Mouse (Mus musculus): ENCODE results near the gene Rnf141. TPM values are rescaled to one million over a fixed set of nuclear protein-coding genes. Genes with fewer than 3 reads are reported as not detected.

The Rnf141 gene
- polyA plus RNA-seq, 1 experiment = 79.9 TPM

DNA sequence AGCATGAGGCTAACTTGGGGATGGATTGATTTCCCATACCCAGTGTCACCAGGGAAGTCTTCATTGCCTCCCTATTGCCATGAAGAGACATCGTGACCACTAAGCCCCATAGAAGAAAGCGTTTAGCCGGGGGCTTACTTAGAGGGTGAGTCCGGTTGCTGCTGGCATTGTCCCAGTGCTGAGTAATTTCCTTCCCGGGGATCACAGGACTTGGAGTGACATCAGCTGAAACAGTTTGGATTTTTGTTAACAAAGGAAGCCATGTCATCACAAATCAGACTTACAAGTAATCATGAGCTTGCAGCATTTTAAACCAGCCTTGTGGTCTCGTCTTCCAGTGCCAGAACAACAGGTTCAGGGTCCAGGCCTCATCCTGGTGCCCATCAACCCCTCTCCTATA lies 56.9 kb downstream of the Rnf141 start:
- TF ChIP-seq POLR2A (IDR thresholded peaks at IDR 0.05; ENCODE audit: extremely low read depth, insufficient read depth, low read length) (no peak), CTCF (IDR thresholded peaks at IDR 0.05; ENCODE audit: extremely low read depth, insufficient read depth, low read length) (no peak)
- H3K4me3 ChIP-seq (ENCODE audit: insufficient read depth, low read length) = no peak overlapping the region
- no peaks in the 10 kb centered on the region for H3K4me1 ChIP-seq (ENCODE audit: control insufficient read depth, insufficient read depth, low read length)
- H3K27ac ChIP-seq (ENCODE audit: insufficient read depth, low read length) = no peak overlapping the region

GRCm38 (mm10) chr7:110785741-110786146 lies 58.5 kb downstream of the Rnf141 start:
- H3K27ac ChIP-seq (ENCODE audit: insufficient read depth, low read length) = no peak overlapping the region
- TF ChIP-seq CTCF (IDR thresholded peaks at IDR 0.05; ENCODE audit: extremely low read depth, insufficient read depth, low read length) = no peak
- peaks cover 4% of the 10 kb centered on the region; the same call in 1 of the 2 replicates for H3K4me1 ChIP-seq (ENCODE audit: control insufficient read depth, insufficient read depth, low read length)
- no peak overlapping the region for H3K4me3 ChIP-seq (ENCODE audit: insufficient read depth, low read length)

DNA sequence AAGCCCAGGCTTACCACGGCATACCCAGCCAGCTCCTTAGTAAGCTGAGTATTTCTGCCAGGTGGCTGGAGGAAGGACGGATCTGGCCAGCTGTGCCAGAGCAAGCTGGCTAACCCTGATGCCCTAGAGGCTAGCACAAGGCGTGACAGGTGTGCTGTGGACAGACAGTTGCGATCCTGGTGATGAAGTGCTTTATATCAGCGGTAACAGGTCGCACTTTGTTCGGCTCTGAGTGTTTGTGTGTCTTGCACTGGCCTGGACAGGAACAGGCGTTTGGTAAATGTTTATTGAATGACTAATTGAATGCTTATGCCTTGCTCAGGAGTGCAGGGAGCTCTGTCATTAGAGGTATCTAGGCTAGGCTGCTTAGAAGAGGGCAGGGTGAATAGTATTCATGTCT lies 59.3 kb downstream of the Rnf141 start:
- H3K27ac ChIP-seq (ENCODE audit: insufficient read depth, low read length) = no peak overlapping the region
- H3K4me3 ChIP-seq (ENCODE audit: insufficient read depth, low read length) = no peak overlapping the region
- TF ChIP-seq POLR2A (IDR thresholded peaks at IDR 0.05; ENCODE audit: extremely low read depth, insufficient read depth, low read length) (no peak), CTCF (IDR thresholded peaks at IDR 0.05; ENCODE audit: extremely low read depth, insufficient read depth, low read length) (no peak)
- H3K4me1 ChIP-seq (ENCODE audit: control insufficient read depth, insufficient read depth, low read length) = peaks cover 8% of the 10 kb centered on the region

DNA sequence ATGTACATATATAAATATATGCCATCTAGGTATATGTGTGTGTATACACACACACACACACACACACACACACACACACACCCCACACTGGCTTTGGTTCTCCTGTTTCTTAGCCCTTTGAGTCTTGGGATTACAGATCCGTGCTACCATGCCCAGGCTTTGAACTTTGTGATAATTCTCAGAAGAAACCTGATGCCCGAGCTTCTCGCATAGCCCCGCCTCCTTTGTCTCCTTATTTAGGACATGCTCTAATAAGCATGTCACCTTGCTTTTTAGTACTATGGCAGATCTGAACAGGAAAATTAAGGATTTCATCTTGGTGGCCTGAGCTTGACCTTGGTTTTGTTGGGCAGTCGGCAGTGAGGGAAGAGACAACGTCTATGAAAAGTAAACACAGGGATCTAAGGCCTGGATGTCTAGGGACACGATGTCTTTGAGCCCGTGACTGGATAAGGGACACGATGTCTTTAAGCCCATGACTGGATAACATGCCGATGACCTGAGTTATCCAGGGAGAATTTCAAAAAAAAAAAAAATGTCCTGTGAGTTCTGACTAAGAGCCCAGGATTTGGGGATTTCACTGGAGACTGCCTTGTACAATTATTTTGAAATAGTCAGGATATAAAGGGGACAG lies 61.3 kb downstream of the Rnf141 start:
- Histone ChIP-seq H3K27ac (ENCODE audit: insufficient read depth, low read length) (no peak overlapping the region), H3K4me1 (ENCODE audit: control insufficient read depth, insufficient read depth, low read length) (peaks cover 12% of the 10 kb centered on the region), H3K4me3 (ENCODE audit: insufficient read depth, low read length) (no peak overlapping the region)
- TF ChIP-seq POLR2A (IDR thresholded peaks at IDR 0.05; ENCODE audit: extremely low read depth, insufficient read depth, low read length) (no peak), CTCF (IDR thresholded peaks at IDR 0.05; ENCODE audit: extremely low read depth, insufficient read depth, low read length) (no peak)

- Histone ChIP-seq H3K27ac (ENCODE audit: insufficient read depth, low read length) (no peak overlapping the region), H3K4me1 (ENCODE audit: control insufficient read depth, insufficient read depth, low read length) (peaks cover 12% of the 10 kb centered on the region), H3K4me3 (ENCODE audit: insufficient read depth, low read length) (no peak overlapping the region)
- TF ChIP-seq CTCF (IDR thresholded peaks at IDR 0.05; ENCODE audit: extremely low read depth, insufficient read depth, low read length) = no peak
- TF ChIP-seq POLR2A (IDR thresholded peaks at IDR 0.05; ENCODE audit: extremely low read depth, insufficient read depth, low read length) = no peak
Measured at GRCm38 (mm10) chr7:110782135-110782534, 62.1 kb downstream of the Rnf141 start.

GRCm38 (mm10) chr7:110781231-110781711 lies 63.0 kb downstream of the Rnf141 start:
- Histone ChIP-seq H3K27ac (ENCODE audit: insufficient read depth, low read length) (no peak overlapping the region), H3K4me1 (ENCODE audit: control insufficient read depth, insufficient read depth, low read length) (peaks cover 12% of the 10 kb centered on the region), H3K4me3 (ENCODE audit: insufficient read depth, low read length) (no peak overlapping the region)
- TF ChIP-seq POLR2A (IDR thresholded peaks at IDR 0.05; ENCODE audit: extremely low read depth, insufficient read depth, low read length) (no peak), CTCF (IDR thresholded peaks at IDR 0.05; ENCODE audit: extremely low read depth, insufficient read depth, low read length) (no peak)

DNA sequence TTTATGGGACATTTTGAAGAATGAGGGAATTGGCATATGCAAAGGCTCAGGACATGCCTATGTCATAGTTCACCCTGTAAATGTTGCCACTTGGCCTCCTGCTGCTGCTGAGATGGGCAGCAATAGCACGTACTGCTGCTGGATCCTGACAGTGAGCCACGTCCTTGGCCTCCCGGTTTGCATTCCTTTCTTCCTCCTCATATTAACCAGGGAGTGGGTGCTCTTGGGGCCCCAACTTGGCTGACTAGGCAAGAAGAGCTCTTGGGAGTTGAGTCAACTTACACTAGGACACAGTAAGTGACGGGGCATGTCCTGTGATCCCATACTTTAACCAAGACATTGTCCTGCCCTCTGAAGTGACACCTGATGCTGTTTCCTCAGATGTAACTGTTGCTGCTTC lies 63.7 kb downstream of the Rnf141 start:
- Histone ChIP-seq H3K27ac (ENCODE audit: insufficient read depth, low read length) (no peak overlapping the region), H3K4me3 (ENCODE audit: insufficient read depth, low read length) (no peak overlapping the region), H3K4me1 (ENCODE audit: control insufficient read depth, insufficient read depth, low read length) (peaks cover 12% of the 10 kb centered on the region)
- TF ChIP-seq CTCF (IDR thresholded peaks at IDR 0.05; ENCODE audit: extremely low read depth, insufficient read depth, low read length) = no peak
- TF ChIP-seq POLR2A (IDR thresholded peaks at IDR 0.05; ENCODE audit: extremely low read depth, insufficient read depth, low read length) = no peak

GRCm38 (mm10) chr7:110779605-110780111 lies 64.6 kb downstream of the Rnf141 start:
- Histone ChIP-seq H3K27ac (ENCODE audit: insufficient read depth, low read length) (no peak overlapping the region), H3K4me3 (ENCODE audit: insufficient read depth, low read length) (no peak overlapping the region), H3K4me1 (ENCODE audit: control insufficient read depth, insufficient read depth, low read length) (peaks cover 12% of the 10 kb centered on the region)
- TF ChIP-seq CTCF (IDR thresholded peaks at IDR 0.05; ENCODE audit: extremely low read depth, insufficient read depth, low read length) = no peak
- no peak for TF ChIP-seq POLR2A (IDR thresholded peaks at IDR 0.05; ENCODE audit: extremely low read depth, insufficient read depth, low read length)

DNA sequence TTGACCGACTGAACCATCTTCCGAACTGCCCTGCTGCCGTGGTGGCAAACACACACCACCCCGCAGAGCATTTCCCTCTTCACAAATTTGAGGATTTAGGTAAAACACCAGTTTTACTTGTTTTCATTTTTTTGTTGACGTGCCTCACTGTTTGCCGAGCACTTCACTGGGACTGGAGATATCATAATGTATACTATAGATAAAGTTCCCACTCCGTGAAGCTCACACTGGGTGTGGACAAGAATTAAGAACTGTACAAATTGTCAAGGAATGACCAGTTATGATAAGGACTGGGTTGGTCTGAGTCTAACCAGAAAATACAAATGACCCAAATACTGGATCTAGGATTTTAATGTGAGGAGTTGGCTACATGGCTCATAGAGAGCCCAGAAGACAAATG lies 65.3 kb downstream of the Rnf141 start:
- TF ChIP-seq CTCF (IDR thresholded peaks at IDR 0.05; ENCODE audit: extremely low read depth, insufficient read depth, low read length) (no peak), POLR2A (IDR thresholded peaks at IDR 0.05; ENCODE audit: extremely low read depth, insufficient read depth, low read length) (no peak)
- no peak overlapping the region for H3K4me3 ChIP-seq (ENCODE audit: insufficient read depth, low read length)
- peaks cover 14% of the 10 kb centered on the region for H3K4me1 ChIP-seq (ENCODE audit: control insufficient read depth, insufficient read depth, low read length)
- H3K27ac ChIP-seq (ENCODE audit: insufficient read depth, low read length) = 0 out of 2 replicates have a peak overlapping the region, but pooled peaks have one; percentile 10

All from cortical plate, adult 2 months (tissue).